Comparison of ENCODE assay signal across 15 mouse cellular contexts in genomic region chr7:16355854-16356594, GRCm38 (mm10).
"Had no signal": no experiment of that assay in that cellular context is flagged by ENCODE, and none has a peak within 500 bp of the region (broad histone marks: within the 10 kb centered on the region; RNA-seq: fewer than 3 reads in every experiment).

No protein-coding gene starts in this region.

- H3K4me3 ChIP-seq: left cerebral cortex, adult 2 months; limb, embryonic 10.5 days; liver, embryonic 15.5 days; lung, embryonic 15.5 days; megakaryocyte, embryonic 14.5 days; midbrain, embryonic 15.5 days; neural tube, embryonic 13.5 days had no signal

- H3K9ac ChIP-seq: liver, embryonic 15.5 days; lung, embryonic 15.5 days; midbrain, embryonic 15.5 days; neural tube, embryonic 13.5 days had no signal

- ATAC-seq: midbrain, embryonic 15.5 days had no signal

- H3K9me3 ChIP-seq: liver, embryonic 15.5 days; lung, embryonic 15.5 days; megakaryocyte, embryonic 14.5 days; midbrain, embryonic 15.5 days; neural tube, embryonic 13.5 days had no signal

- H3K27me3 ChIP-seq: liver, embryonic 15.5 days; lung, embryonic 15.5 days; megakaryocyte, embryonic 14.5 days; midbrain, embryonic 15.5 days; neural tube, embryonic 13.5 days had no signal

- H3K4me2 ChIP-seq: liver, embryonic 11.5 days; liver, embryonic 15.5 days; lung, embryonic 15.5 days; midbrain, embryonic 11.5 days; midbrain, embryonic 15.5 days; neural tube, embryonic 13.5 days had no signal

- DNase-seq: kidney, adult 2 months; kidney, postnatal 25 days; right cerebral cortex, adult 18-20 months; right cerebral cortex, postnatal 25 days; thymus, postnatal 36 days had no signal

- H3K27ac ChIP-seq: left cerebral cortex, adult 2 months; limb, embryonic 10.5 days; liver, embryonic 15.5 days; lung, embryonic 15.5 days; macrophage; midbrain, embryonic 15.5 days; neural tube, embryonic 13.5 days had no signal

- H3K4me1 ChIP-seq: limb, embryonic 10.5 days; liver, embryonic 15.5 days; lung, embryonic 15.5 days; midbrain, embryonic 15.5 days; neural tube, embryonic 13.5 days had no signal
